Mouse (Mus musculus): ENCODE data around the gene Olfr1009. TPM values are rescaled to one million over a fixed set of nuclear protein-coding genes. Genes with fewer than 3 reads are reported as not detected.

The Olfr1009 gene
- polyA plus RNA-seq, 1 experiment: not detected

- Histone ChIP-seq H3K4me1 (ENCODE audit: control insufficient read depth, insufficient read depth, low read length) (no peaks in the 10 kb centered on the region), H3K4me3 (ENCODE audit: insufficient read depth, low read depth, low read length) (no peak within 1 kb of the TSS), H3K27ac (ENCODE audit: insufficient read depth, low read depth, low read length) (no peak within 1 kb of the TSS), H3K27me3 (replicated peaks; ENCODE audit: control insufficient read depth, insufficient read depth, low read length) (no peaks in the 10 kb centered on the region), H3K36me3 (ENCODE audit: control insufficient read depth, insufficient read depth, low read length) (no peaks in the 10 kb centered on the region)
- DNase-seq: no peak
- TF ChIP-seq CTCF (conservative IDR thresholded peaks at IDR 0.05; ENCODE audit: insufficient read depth, insufficient read length, low read depth, low read length) (no peak), POLR2A (IDR thresholded peaks at IDR 0.05; ENCODE audit: low read depth, low read length) (no peak)
These were observed 51.6 kb downstream of the Olfr1009 start, which contains the start of gene Olfr1013 for GRCm38 (mm10) chr2:85766798-85767197. Olfr1013 (plus strand) TSS chr2:85767098.

GRCm38 (mm10) chr2:85772413-85772812 is 57.2 kb downstream of the Olfr1009 start, which contains the start of gene Olfr1014:
Olfr1014 (plus strand) TSS chr2:85772713.
- Histone ChIP-seq H3K4me3 (ENCODE audit: insufficient read depth, low read depth, low read length) (no peak within 1 kb of the TSS), H3K27me3 (replicated peaks; ENCODE audit: control insufficient read depth, insufficient read depth, low read length) (no peaks in the 10 kb centered on the region), H3K27ac (ENCODE audit: insufficient read depth, low read depth, low read length) (no peak within 1 kb of the TSS), H3K4me1 (ENCODE audit: control insufficient read depth, insufficient read depth, low read length) (no peaks in the 10 kb centered on the region), H3K36me3 (ENCODE audit: control insufficient read depth, insufficient read depth, low read length) (no peaks in the 10 kb centered on the region)
- no peak for DNase-seq
- TF ChIP-seq CTCF (conservative IDR thresholded peaks at IDR 0.05; ENCODE audit: insufficient read depth, insufficient read length, low read depth, low read length): no peak
- TF ChIP-seq POLR2A (IDR thresholded peaks at IDR 0.05; ENCODE audit: low read depth, low read length): no peak

Other genes starting within 250 kb of the Olfr1009 start
- not detected in 2 replicates for gene 4833423E24Rik, start 196.4 kb upstream of the Olfr1009 start, polyA plus RNA-seq (2012; rRNA removed)
- gene Olfr996, start 136.2 kb upstream of the Olfr1009 start, polyA plus RNA-seq (2012; rRNA removed): not detected in 2 replicates
- gene Olfr998, start 126.5 kb upstream of the Olfr1009 start, polyA plus RNA-seq (2012; rRNA removed): not detected in 2 replicates
- gene Olfr1000, start 103.5 kb upstream of the Olfr1009 start, polyA plus RNA-seq (2012; rRNA removed): not detected in 2 replicates
- not detected in 2 replicates for gene Olfr1002, start 64.7 kb upstream of the Olfr1009 start, polyA plus RNA-seq (2012; rRNA removed)
- gene Olfr154, start 51.0 kb upstream of the Olfr1009 start, polyA plus RNA-seq (2012; rRNA removed): not detected in 2 replicates
- not detected in 2 replicates for gene Olfr1006, start 36.7 kb upstream of the Olfr1009 start, polyA plus RNA-seq (2012; rRNA removed)
- gene Olfr1008, start 26.0 kb upstream of the Olfr1009 start, polyA plus RNA-seq (2012; rRNA removed): not detected in 2 replicates
- gene Olfr1012, start 47.3 kb downstream of the Olfr1009 start, polyA plus RNA-seq (2012; rRNA removed): not detected in 2 replicates
- gene Olfr1013, start 51.7 kb downstream of the Olfr1009 start, polyA plus RNA-seq (2012; rRNA removed): not detected in 2 replicates
- gene Olfr1014, start 57.3 kb downstream of the Olfr1009 start, polyA plus RNA-seq (2012; rRNA removed): not detected in 2 replicates
- gene Olfr1015, start 66.6 kb downstream of the Olfr1009 start, polyA plus RNA-seq (2012; rRNA removed): not detected in 2 replicates
- not detected in 2 replicates for gene Olfr1016, start 87.1 kb downstream of the Olfr1009 start, polyA plus RNA-seq (2012; rRNA removed)
- not detected in 2 replicates for gene Olfr1018, start 103.1 kb downstream of the Olfr1009 start, polyA plus RNA-seq (2012; rRNA removed)
- gene Olfr1019, start 130.1 kb downstream of the Olfr1009 start, polyA plus RNA-seq (2012; rRNA removed): not detected in 2 replicates
- gene Olfr1020, start 131.6 kb downstream of the Olfr1009 start, polyA plus RNA-seq (2012; rRNA removed): not detected in 2 replicates
- gene Olfr1022, start 153.2 kb downstream of the Olfr1009 start, polyA plus RNA-seq (2012; rRNA removed): not detected in 2 replicates
- not detected in 2 replicates for gene Olfr1023, start 170.2 kb downstream of the Olfr1009 start, polyA plus RNA-seq (2012; rRNA removed)
- gene Olfr1024, start 189.6 kb downstream of the Olfr1009 start, polyA plus RNA-seq (2012; rRNA removed): not detected in 2 replicates
- not detected in 2 replicates for gene Olfr1025-ps1, start 199.8 kb downstream of the Olfr1009 start, polyA plus RNA-seq (2012; rRNA removed)
- gene Olfr1026, start 206.1 kb downstream of the Olfr1009 start, polyA plus RNA-seq (2012; rRNA removed): not detected in 2 replicates
- gene Olfr1028, start 235.0 kb downstream of the Olfr1009 start, polyA plus RNA-seq (2012; rRNA removed): not detected in 2 replicates

Measured in kidney, adult 2 months (tissue).